In the genomic region with DNA sequence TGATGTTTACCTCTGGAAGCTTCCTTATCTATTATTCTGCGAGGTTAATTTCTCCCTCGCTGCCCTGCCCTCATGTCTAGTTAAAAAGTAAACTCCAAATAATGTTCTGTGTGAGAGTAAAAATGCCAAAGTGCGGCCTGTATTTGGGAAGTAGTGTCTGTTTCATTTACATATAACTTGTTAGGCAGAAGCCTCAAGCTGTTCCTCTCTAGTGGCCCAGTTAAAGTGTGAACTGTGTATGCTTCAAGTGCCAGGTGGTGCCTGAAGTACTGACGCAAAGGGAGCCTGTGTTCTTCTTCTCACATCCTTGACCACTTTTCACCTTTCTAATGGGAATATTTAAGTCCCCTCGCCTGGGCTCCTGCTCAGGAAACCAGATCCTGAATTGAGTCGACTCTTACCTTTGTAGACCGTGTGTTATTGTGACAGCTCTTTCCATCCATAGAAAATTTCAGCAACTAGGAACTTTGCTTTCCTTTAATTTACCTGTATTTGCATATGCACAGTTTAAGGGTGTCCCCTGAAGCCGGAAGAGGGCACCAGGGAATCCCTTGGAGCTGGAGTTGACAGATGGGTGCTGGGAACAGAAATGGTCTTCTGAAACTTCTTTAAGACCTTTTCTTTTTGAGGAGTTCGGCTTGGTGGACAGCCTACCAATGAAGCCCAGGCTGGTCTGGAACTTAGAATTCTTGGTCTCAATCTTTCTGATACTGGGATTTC, we compare ENCODE assay signal across 8 mouse cellular contexts. TPM values are rescaled to one million over a fixed set of nuclear protein-coding genes. Genes with fewer than 3 reads are reported as not detected.
DNase-seq lines count a peak whose midpoint lies in the region; ATAC-seq and TF ChIP-seq lines count a peak whose summit lies in the region.

No protein-coding gene starts in this region.

- DNase-seq in retina, embryonic 14.5 days (ENCODE audit: low spot score): peak; percentile 2
- no peak for DNase-seq in retina, postnatal 1 day
- DNase-seq in brain, embryonic 14.5 days (ENCODE audit: low read depth): peak; percentile 51
- peak; percentile 23 to 43 for DNase-seq in kidney, postnatal 25 days
- DNase-seq in naive thymus-derived CD4-positive, alpha-beta T cell, adult 2 months (ENCODE audit: low read depth): peak; percentile 34
- no peak for DNase-seq in gastrocnemius, postnatal 25 days

- no peaks in the 10 kb centered on the region for H3K27me3 ChIP-seq in forebrain, embryonic 16.5 days (replicated peaks; ENCODE audit: control insufficient read depth, insufficient read depth, low read length)

- no peak for TF ChIP-seq POLR2A in brain, embryonic 14.5 days (IDR thresholded peaks at IDR 0.05; ENCODE audit: borderline replicate concordance, extremely low read depth, insufficient read depth, insufficient read length, poor library complexity, severe bottlenecking)

- H3K9ac ChIP-seq in forebrain, embryonic 16.5 days (replicated peaks; ENCODE audit: low read depth, low read length): peak overlapping the region; percentile 86

- H3K27ac ChIP-seq in forebrain, embryonic 16.5 days (ENCODE audit: low read length): no peak overlapping the region; the same call in none of the 2 replicates

- WGBS in forebrain, embryonic 16.5 days: 33% methylated on average over 9 of the region's 9 CpGs

- peak overlapping the region; percentile 90 for H3K4me3 ChIP-seq in forebrain, embryonic 16.5 days (replicated peaks; ENCODE audit: low read length)

- peak overlapping the region; percentile 67 for H3K4me2 ChIP-seq in forebrain, embryonic 16.5 days (ENCODE audit: low read length)

- peaks cover 24% of the 10 kb centered on the region for H3K4me1 ChIP-seq in forebrain, embryonic 16.5 days (replicated peaks; ENCODE audit: control insufficient read depth, insufficient read depth, low read length)

- no peak for TF ChIP-seq CTCF in brain, embryonic 14.5 days (IDR thresholded peaks at IDR 0.05; ENCODE audit: borderline replicate concordance, extremely low read depth, insufficient read depth, insufficient read length)

- no peaks in the 10 kb centered on the region for H3K9me3 ChIP-seq in forebrain, embryonic 16.5 days (ENCODE audit: control insufficient read depth, low read length)

- ATAC-seq in forebrain, embryonic 16.5 days: no peak
- no peak for ATAC-seq in CD4-positive, CD25-positive, alpha-beta regulatory T cell, adult 4 months

- no peaks in the 10 kb centered on the region for H3K36me3 ChIP-seq in forebrain, embryonic 16.5 days (ENCODE audit: control insufficient read depth, insufficient read depth)

RNA-seq across cellular contexts. Expression of a gene that starts 0.6 kb away (rescaled TPM):
- polyA plus RNA-seq in brain, embryonic 14.5 days (2012; rRNA removed): 131 and 151 TPM in 2 replicates
- 67.4 and 70.4 TPM in 2 replicates for polyA plus RNA-seq in forebrain, embryonic 16.5 days (2015; fragmentation: Nextera tagmentation; extraction: Ambion mirVana)
- 10 to 100 TPM; 15.9 to 20.4 TPM for total RNA-seq in gastrocnemius, postnatal 25 days (2021)
- 10 to 100 TPM; 56.9 to 57.5 TPM for polyA plus RNA-seq in CD4-positive, CD25-positive, alpha-beta regulatory T cell, adult 4 months (2017; shearing (Covaris generic))

RNA-seq across cellular contexts. Expression of a gene that starts 0.9 kb away (rescaled TPM):
- 9.5 and 19.6 TPM in 2 replicates for polyA plus RNA-seq in brain, embryonic 14.5 days (2012; rRNA removed)
- 25.4 and 31.8 TPM in 2 replicates for polyA plus RNA-seq in forebrain, embryonic 16.5 days (2015; fragmentation: Nextera tagmentation; extraction: Ambion mirVana)
- 10 to 100 TPM; 15.2 to 16.5 TPM for total RNA-seq in gastrocnemius, postnatal 25 days (2021)
- polyA plus RNA-seq in CD4-positive, CD25-positive, alpha-beta regulatory T cell, adult 4 months (2017; shearing (Covaris generic)): 10 to 100 TPM; 10.5 to 22.1 TPM

RNA-seq across cellular contexts. Expression of a gene that starts 45.1 kb away (rescaled TPM):
- 58.5 and 66.4 TPM in 2 replicates for polyA plus RNA-seq in brain, embryonic 14.5 days (2012; rRNA removed)
- 104 and 122 TPM in 2 replicates for polyA plus RNA-seq in forebrain, embryonic 16.5 days (2015; fragmentation: Nextera tagmentation; extraction: Ambion mirVana)
- 10 to 100 TPM; 19.2 to 21.6 TPM for total RNA-seq in gastrocnemius, postnatal 25 days (2021)
- polyA plus RNA-seq in CD4-positive, CD25-positive, alpha-beta regulatory T cell, adult 4 months (2017; shearing (Covaris generic)): 10 to 100 TPM; 20.2 to 24.2 TPM

Comparison
In these comparisons a context has a peak if more than half of its experiments do, and no peak if none do; other contexts are left out.
1. DNase-seq: peak in retina, embryonic 14.5 days (single experiment), brain, embryonic 14.5 days (single experiment), kidney, postnatal 25 days (2 of 2) and naive thymus-derived CD4-positive, alpha-beta T cell, adult 2 months (single experiment); none in retina, postnatal 1 day (single experiment) and gastrocnemius, postnatal 25 days (single experiment).